Mouse (Mus musculus) midbrain, embryonic 11.5 days (tissue): ENCODE data around the gene Focad. TPM values are rescaled to one million over a fixed set of nuclear protein-coding genes. Genes with fewer than 3 reads are reported as not detected.
A peak's percentile ranks its signal among the peaks of the same experiment; 100 is the strongest.

Experiments used
- ATAC-seq: fragments of 200-750 bp; cut with Nextera tagmentation; 2 replicates; pipeline ENCODE4 v1.8.0; 2017; ENCODE audit warnings: moderate TSS enrichment, moderate library complexity; ENCODE audit not compliant: low FRiP score
- DNase-seq: peaks from one replicate; pipeline ENCODE4 v3.0.0; 2015; ENCODE audit warnings: low spot score; ENCODE audit errors: missing footprints
- H3K27ac ChIP-seq: fragments of 300-500 bp; sonication (generic); 2 replicates; pipeline ENCODE4 v1.5.1; 2014; ENCODE audit warnings: low read depth, low read length
- H3K27me3 ChIP-seq: fragments of 300-500 bp; sonication (generic); 2 replicates; pipeline ENCODE4 v1.6.1; 2014; ENCODE audit warnings: mild to moderate bottlenecking, low read length, moderate library complexity, mixed read lengths; ENCODE audit not compliant: control insufficient read depth, insufficient read depth
- H3K36me3 ChIP-seq: fragments of 300-500 bp; sonication (generic); 2 replicates; pipeline ENCODE4 v1.6.1; 2014; ENCODE audit warnings: mild to moderate bottlenecking, low read length, moderate library complexity, mixed read lengths; ENCODE audit not compliant: control insufficient read depth, insufficient read depth
- H3K4me1 ChIP-seq: fragments of 300-500 bp; sonication (generic); 2 replicates; pipeline ENCODE4 v1.6.1; 2014; ENCODE audit warnings: low read length; ENCODE audit not compliant: control insufficient read depth, insufficient read depth
- H3K4me2 ChIP-seq: fragments of 300-500 bp; sonication (generic); 2 replicates; pipeline ENCODE4 v1.6.1; 2014; ENCODE audit warnings: mild to moderate bottlenecking, moderate library complexity
- H3K4me3 ChIP-seq: fragments of 300-500 bp; sonication (generic); 2 replicates; pipeline ENCODE4 v1.5.1; 2014; ENCODE audit warnings: low read depth, low read length
- H3K9ac ChIP-seq: fragments of 300-500 bp; sonication (generic); 2 replicates; pipeline ENCODE4 v1.6.1; 2014; ENCODE audit warnings: low read length
- H3K9me3 ChIP-seq: fragments of 300-500 bp; sonication (generic); 2 replicates; pipeline ENCODE4 v1.6.1; 2016; ENCODE audit warnings: low read length; ENCODE audit not compliant: control insufficient read depth
- WGBS: fragments of 180-500 bp; shearing (Covaris S2); extraction: QIAGEN DNeasy Blood & Tissue Kit; methylation state at CpG from one replicate; pipeline ENCODE4 v1.1.7; 2014; 5-methylcytosine and 5-hydroxymethylcytosine counted together
- polyA plus RNA-seq: library from polyadenylated mRNA; unstranded; fragments of >200 nt; fragmentation: Nextera tagmentation; extraction: Ambion mirVana; gene quantifications from 2 replicates; pipeline ENCODE4 v1.2.1, GENCODE M21; 2014

Focad gene
- polyA plus RNA-seq, 1 experiment from 2014 or later = 18.5 TPM

GRCm38 (mm10) chr4:88163511-88164247 lies 69.2 kb downstream of the Focad start:
- DNase-seq (no peak), ATAC-seq (peak; percentile 70; the same call in 1 of the 2 replicates)
- Histone ChIP-seq H3K27me3 (no peaks in the 10 kb centered on the region), H3K4me3 (no peak overlapping the region), H3K9ac (no peak overlapping the region), H3K36me3 (no peaks in the 10 kb centered on the region), H3K4me2 (no peak overlapping the region), H3K9me3 (no peaks in the 10 kb centered on the region), H3K4me1 (peaks cover 6% of the 10 kb centered on the region), H3K27ac (no peak overlapping the region)
- 66% methylated on average over 13 of the region's 13 CpGs for WGBS

GRCm38 (mm10) chr4:88167008-88167862 lies 72.8 kb downstream of the Focad start:
- Histone ChIP-seq H3K9me3 (no peaks in the 10 kb centered on the region), H3K27ac (no peak overlapping the region), H3K4me3 (no peak overlapping the region), H3K9ac (no peak overlapping the region), H3K27me3 (no peaks in the 10 kb centered on the region), H3K36me3 (no peaks in the 10 kb centered on the region), H3K4me1 (peaks cover 6% of the 10 kb centered on the region), H3K4me2 (no peak overlapping the region)
- 89% methylated on average over 7 of the region's 7 CpGs for WGBS
- ATAC-seq (no peak), DNase-seq (no peak)

DNA sequence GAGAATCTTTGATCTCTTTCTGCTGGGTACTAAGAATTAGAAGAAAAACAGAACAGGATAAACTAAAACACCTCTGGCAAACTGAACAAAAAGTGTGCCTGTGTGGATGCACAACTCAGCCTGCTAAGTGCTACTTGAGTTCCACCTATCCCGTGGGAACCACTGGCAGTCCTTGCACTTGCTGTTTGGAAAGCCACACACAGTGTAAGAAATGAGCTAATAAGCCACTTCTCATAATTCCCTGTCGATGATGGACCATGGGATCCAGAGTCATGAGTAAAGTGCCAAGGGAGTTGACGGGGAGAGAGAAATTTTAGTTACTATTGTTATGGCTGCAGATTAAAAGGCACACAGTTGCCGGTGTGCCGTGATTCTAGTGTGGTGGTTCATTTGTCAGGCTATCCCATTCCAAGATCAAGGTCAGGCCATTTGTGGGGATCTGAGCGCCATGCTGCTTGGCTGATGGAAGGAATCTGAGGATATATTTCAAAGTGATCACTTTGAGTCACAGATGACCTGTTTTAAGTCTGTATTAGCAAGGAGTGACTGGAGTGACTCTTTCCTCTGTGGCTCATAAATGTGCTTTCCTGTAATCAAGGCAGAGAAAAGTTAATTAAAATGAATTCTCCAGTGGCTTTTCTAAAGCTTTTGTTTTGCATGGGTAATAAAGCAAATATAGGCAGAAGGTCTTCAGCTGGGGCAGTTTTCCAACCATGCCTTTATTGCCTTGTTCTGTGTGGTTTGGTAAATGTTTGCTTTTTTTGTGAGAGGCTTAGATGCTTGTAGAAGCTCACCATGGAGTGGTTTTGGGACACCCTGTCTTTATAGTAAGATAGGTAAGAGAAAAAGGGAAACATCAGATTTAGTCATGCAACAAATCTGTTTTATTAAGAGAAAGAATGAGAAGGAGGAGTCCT lies 80.9 kb downstream of the Focad start:
- Histone ChIP-seq H3K4me1 (no peaks in the 10 kb centered on the region), H3K9me3 (no peaks in the 10 kb centered on the region), H3K4me3 (no peak overlapping the region), H3K27ac (no peak overlapping the region), H3K36me3 (no peaks in the 10 kb centered on the region), H3K4me2 (no peak overlapping the region), H3K27me3 (no peaks in the 10 kb centered on the region), H3K9ac (no peak overlapping the region)
- DNase-seq (no peak), ATAC-seq (no peak)
- 78% methylated on average over 6 of the region's 6 CpGs for WGBS

- no peak for DNase-seq
- no peak for ATAC-seq
- Histone ChIP-seq H3K4me2 (no peak overlapping the region), H3K9ac (no peak overlapping the region), H3K4me3 (no peak overlapping the region), H3K36me3 (no peaks in the 10 kb centered on the region), H3K4me1 (no peaks in the 10 kb centered on the region), H3K27me3 (no peaks in the 10 kb centered on the region), H3K27ac (no peak overlapping the region), H3K9me3 (no peaks in the 10 kb centered on the region)
- WGBS = 93% methylated on average over 2 of the region's 2 CpGs
Measured at GRCm38 (mm10) chr4:88179296-88179695, 84.9 kb downstream of the Focad start.

DNA sequence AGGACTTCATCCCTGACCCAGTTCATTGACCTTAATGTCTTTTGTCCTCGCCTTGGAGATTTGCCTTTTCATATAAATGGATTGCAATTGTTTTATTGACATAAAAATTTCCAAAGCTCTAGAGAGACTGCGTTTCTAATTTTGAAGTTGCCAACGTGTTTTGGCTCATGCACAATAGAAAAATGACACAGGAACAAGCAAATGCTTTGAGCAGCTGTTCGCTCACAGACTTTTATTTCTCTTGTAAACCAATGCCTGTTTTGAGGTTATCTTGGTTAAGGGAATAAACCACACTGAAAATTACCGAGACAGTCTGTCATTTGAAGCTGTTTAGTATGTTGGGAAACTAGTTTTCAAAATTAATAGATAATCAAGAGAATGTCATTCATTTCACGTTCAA lies 89.9 kb downstream of the Focad start:
- no peaks in the 10 kb centered on the region for H3K36me3 ChIP-seq
- no peak overlapping the region for H3K9ac ChIP-seq
- H3K9me3 ChIP-seq = no peaks in the 10 kb centered on the region
- no peaks in the 10 kb centered on the region for H3K4me1 ChIP-seq
- H3K4me2 ChIP-seq = no peak overlapping the region
- WGBS = 83% methylated on average over 6 of the region's 6 CpGs
- ATAC-seq (no peak), DNase-seq (no peak)
- no peaks in the 10 kb centered on the region for H3K27me3 ChIP-seq
- no peak overlapping the region for H3K27ac ChIP-seq
- H3K4me3 ChIP-seq = no peak overlapping the region

GRCm38 (mm10) chr4:88185872-88186426 lies 91.5 kb downstream of the Focad start:
- Histone ChIP-seq H3K36me3 (no peaks in the 10 kb centered on the region), H3K27me3 (no peaks in the 10 kb centered on the region), H3K27ac (no peak overlapping the region), H3K9ac (no peak overlapping the region), H3K9me3 (no peaks in the 10 kb centered on the region), H3K4me1 (no peaks in the 10 kb centered on the region), H3K4me2 (no peak overlapping the region), H3K4me3 (no peak overlapping the region)
- no peak for ATAC-seq
- DNase-seq = no peak
- 88% methylated on average over 6 of the region's 6 CpGs for WGBS

DNA sequence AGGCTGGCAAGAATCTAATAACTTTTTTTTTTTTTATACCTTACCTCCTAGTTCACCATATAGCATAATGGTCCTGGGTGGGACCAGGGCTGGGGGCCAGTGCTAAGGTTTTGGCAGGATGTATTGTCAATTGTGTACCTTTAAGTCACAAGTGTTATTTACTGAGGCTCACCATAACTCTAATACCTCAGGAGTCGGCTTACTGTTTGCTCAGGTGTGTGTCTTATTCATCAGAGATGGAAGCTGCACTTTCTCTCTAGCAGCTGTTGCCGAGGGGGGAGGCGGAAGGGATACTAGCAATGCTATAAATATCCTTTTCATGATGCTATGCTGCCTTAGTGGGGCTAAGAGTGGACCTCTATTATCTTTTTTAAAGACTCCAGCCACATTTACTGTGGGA lies 93.2 kb downstream of the Focad start:
- ATAC-seq (no peak), DNase-seq (no peak)
- Histone ChIP-seq H3K9me3 (no peaks in the 10 kb centered on the region), H3K4me2 (no peak overlapping the region), H3K4me1 (no peaks in the 10 kb centered on the region), H3K9ac (no peak overlapping the region), H3K4me3 (no peak overlapping the region), H3K27me3 (no peaks in the 10 kb centered on the region), H3K36me3 (no peaks in the 10 kb centered on the region), H3K27ac (no peak overlapping the region)
- WGBS = 81% methylated on average over 3 of the region's 3 CpGs

GRCm38 (mm10) chr4:88189495-88189894 lies 95.1 kb downstream of the Focad start:
- 94% methylated on average over 1 of the region's 1 CpGs for WGBS
- no peaks in the 10 kb centered on the region for H3K9me3 ChIP-seq
- H3K4me2 ChIP-seq = no peak overlapping the region
- H3K27me3 ChIP-seq = no peaks in the 10 kb centered on the region
- H3K4me3 ChIP-seq = no peak overlapping the region
- H3K4me1 ChIP-seq = no peaks in the 10 kb centered on the region
- DNase-seq (no peak), ATAC-seq (no peak)
- H3K9ac ChIP-seq = no peak overlapping the region
- H3K36me3 ChIP-seq = no peaks in the 10 kb centered on the region
- no peak overlapping the region for H3K27ac ChIP-seq
